ENCODE assay signal across 19 mouse cellular contexts in the genomic region with DNA sequence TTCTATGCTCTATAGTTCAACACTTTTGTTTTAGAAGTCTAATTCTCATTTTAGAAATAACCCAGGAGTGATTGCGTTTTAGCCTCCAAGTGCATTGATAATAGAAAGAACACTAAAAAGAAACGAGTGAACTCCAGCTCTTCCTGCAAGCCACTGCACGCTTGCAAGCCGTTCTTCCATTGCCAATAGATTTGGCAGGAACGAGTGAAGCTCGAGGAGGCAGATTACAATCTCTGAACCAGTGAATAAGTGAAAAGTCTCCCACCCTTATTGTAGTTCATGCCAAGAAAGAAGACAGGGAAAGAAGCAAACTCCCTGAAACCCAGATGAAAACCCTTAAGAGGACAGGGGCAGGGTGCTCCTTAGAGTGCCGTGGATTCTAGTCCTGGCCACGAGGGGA.
DNase-seq lines count a peak whose midpoint lies in the region; ATAC-seq and TF ChIP-seq lines count a peak whose summit lies in the region.
"Had no signal": no experiment of that assay in that cellular context is flagged by ENCODE, and none has a peak within 500 bp of the region (broad histone marks: within the 10 kb centered on the region; RNA-seq: fewer than 3 reads in every experiment).

No protein-coding gene starts in this region.

- H3K9me3 ChIP-seq in limb, embryonic 15.5 days: no peaks in the 10 kb centered on the region
- no peaks in the 10 kb centered on the region for H3K9me3 ChIP-seq in limb, embryonic 10.5 days (replicated peaks)
- no peaks in the 10 kb centered on the region for H3K9me3 ChIP-seq in embryonic facial prominence, embryonic 14.5 days (ENCODE audit: control insufficient read depth, low read length)
- H3K9me3 ChIP-seq in stomach, postnatal 0 days (ENCODE audit: control insufficient read depth, low read length): no peaks in the 10 kb centered on the region
- H3K9me3 ChIP-seq: embryonic facial prominence, embryonic 12.5 days had no signal

- 32% methylated on average over 8 of the region's 8 CpGs for WGBS in limb, embryonic 15.5 days
- 75% methylated on average over 8 of the region's 8 CpGs for WGBS in limb, embryonic 10.5 days
- 40% methylated on average over 8 of the region's 8 CpGs for WGBS in embryonic facial prominence, embryonic 14.5 days
- WGBS in stomach, postnatal 0 days: 60% methylated on average over 8 of the region's 8 CpGs

- TF ChIP-seq EP300 in stomach, postnatal 0 days (optimal IDR thresholded peaks at IDR 0.05): peak; percentile 2

- H3K27ac ChIP-seq in limb, embryonic 15.5 days: peak overlapping the region; percentile 47
- H3K27ac ChIP-seq in limb, embryonic 10.5 days: no peak overlapping the region
- H3K27ac ChIP-seq in embryonic facial prominence, embryonic 14.5 days (replicated peaks; ENCODE audit: low read depth, low read length): no peak overlapping the region
- peak overlapping the region; percentile 63 for H3K27ac ChIP-seq in stomach, postnatal 0 days (replicated peaks)
- H3K27ac ChIP-seq: embryonic facial prominence, embryonic 12.5 days had no signal

- no peaks in the 10 kb centered on the region for H3K27me3 ChIP-seq in limb, embryonic 15.5 days
- no peaks in the 10 kb centered on the region for H3K27me3 ChIP-seq in limb, embryonic 10.5 days (ENCODE audit: low read depth, poor library complexity, severe bottlenecking)
- no peaks in the 10 kb centered on the region for H3K27me3 ChIP-seq in embryonic facial prominence, embryonic 14.5 days (replicated peaks; ENCODE audit: control insufficient read depth, insufficient read depth, low read length)
- no peaks in the 10 kb centered on the region for H3K27me3 ChIP-seq in stomach, postnatal 0 days (ENCODE audit: control insufficient read depth, insufficient read depth, low read length)
- H3K27me3 ChIP-seq: embryonic facial prominence, embryonic 12.5 days had no signal

- peaks cover 8% of the 10 kb centered on the region for H3K4me1 ChIP-seq in limb, embryonic 15.5 days
- H3K4me1 ChIP-seq in limb, embryonic 10.5 days: peaks cover 27% of the 10 kb centered on the region
- peaks cover 4% of the 10 kb centered on the region; the same call in 1 of the 2 replicates for H3K4me1 ChIP-seq in embryonic facial prominence, embryonic 14.5 days (ENCODE audit: control insufficient read depth, insufficient read depth, low read length)
- H3K4me1 ChIP-seq in stomach, postnatal 0 days (replicated peaks; ENCODE audit: control insufficient read depth, insufficient read depth): no peaks in the 10 kb centered on the region; the same call in 1 of the 2 replicates

- H3K4me2 ChIP-seq in limb, embryonic 15.5 days: no peak overlapping the region
- 0 out of 2 replicates have a peak overlapping the region, but pooled peaks have one; percentile 24 for H3K4me2 ChIP-seq in embryonic facial prominence, embryonic 14.5 days (ENCODE audit: low read depth, low read length)
- H3K4me2 ChIP-seq in stomach, postnatal 0 days (replicated peaks; ENCODE audit: low read depth): no peak overlapping the region; the same call in 1 of the 2 replicates
- H3K4me2 ChIP-seq: embryonic facial prominence, embryonic 12.5 days had no signal

- no peaks in the 10 kb centered on the region for H3K36me3 ChIP-seq in limb, embryonic 15.5 days
- H3K36me3 ChIP-seq in limb, embryonic 10.5 days: no peaks in the 10 kb centered on the region
- H3K36me3 ChIP-seq in embryonic facial prominence, embryonic 14.5 days (ENCODE audit: control insufficient read depth, insufficient read depth, low read length): no peaks in the 10 kb centered on the region
- no peaks in the 10 kb centered on the region for H3K36me3 ChIP-seq in stomach, postnatal 0 days (ENCODE audit: control insufficient read depth, insufficient read depth, low read length)
- H3K36me3 ChIP-seq: embryonic facial prominence, embryonic 12.5 days had no signal

- no peak for TF ChIP-seq CTCF in stomach, postnatal 0 days (IDR thresholded peaks at IDR 0.05; ENCODE audit: low read depth)

- ATAC-seq in limb, embryonic 15.5 days (ENCODE audit: insufficient number of reproducible peaks, low FRiP score, low TSS enrichment, low read depth): no peak
- ATAC-seq in embryonic facial prominence, embryonic 14.5 days (ENCODE audit: low read depth): no peak
- no peak for ATAC-seq in stomach, postnatal 0 days (ENCODE audit: low FRiP score, low TSS enrichment)
- ATAC-seq in frontal cortex, adult (ENCODE audit: low TSS enrichment): no peak
- ATAC-seq: forebrain, embryonic 14.5 days; forebrain, embryonic 16.5 days had no signal

- H3K4me3 ChIP-seq in limb, embryonic 15.5 days: no peak overlapping the region
- no peak overlapping the region for H3K4me3 ChIP-seq in limb, embryonic 10.5 days
- no peak overlapping the region for H3K4me3 ChIP-seq in embryonic facial prominence, embryonic 14.5 days (ENCODE audit: low read depth, low read length)
- H3K4me3 ChIP-seq in stomach, postnatal 0 days (ENCODE audit: low read depth, low read length): no peak overlapping the region
- H3K4me3 ChIP-seq: embryonic facial prominence, embryonic 12.5 days; erythroblast, embryonic 14.5 days had no signal

- H3K9ac ChIP-seq in limb, embryonic 15.5 days: no peak overlapping the region
- no peak overlapping the region for H3K9ac ChIP-seq in embryonic facial prominence, embryonic 14.5 days (ENCODE audit: low read depth, low read length)
- no peak overlapping the region for H3K9ac ChIP-seq in stomach, postnatal 0 days (ENCODE audit: low read length)
- H3K9ac ChIP-seq: embryonic facial prominence, embryonic 12.5 days had no signal

- no peak for DNase-seq in limb, embryonic 10.5 days (ENCODE audit: low spot score)
- DNase-seq in embryonic facial prominence, embryonic 14.5 days (ENCODE audit: low spot score): peak; percentile 44
- peak; percentile 50 for DNase-seq in fat pad, adult 2 months (ENCODE audit: extremely low read depth, low read depth, low spot score)
- DNase-seq in stomach, postnatal 0 days (ENCODE audit: low spot score): no peak
- no peak for DNase-seq in right cerebral cortex, postnatal 14 days
- DNase-seq in left cerebral cortex, adult 18-20 months (ENCODE audit: low spot score in 2 of 2): no peak
- DNase-seq: adrenal gland, postnatal 10 days; adrenal gland, postnatal 25 days; cerebellum, adult 11-12 months; cerebellum, adult 8-10 months; cerebellum, adult 9-11 months; cerebellum, postnatal 14 days; cerebellum, postnatal 36 days had no signal

Comparison
In these comparisons a context has a peak if more than half of its experiments do, and no peak if none do; other contexts are left out.
1. H3K27ac ChIP-seq: peak in limb, embryonic 15.5 days (single experiment) and stomach, postnatal 0 days (single experiment); none in limb, embryonic 10.5 days (single experiment) and embryonic facial prominence, embryonic 14.5 days (single experiment).
2. DNase-seq: peak in embryonic facial prominence, embryonic 14.5 days (single experiment) and fat pad, adult 2 months (single experiment); none in limb, embryonic 10.5 days (single experiment), stomach, postnatal 0 days (single experiment), right cerebral cortex, postnatal 14 days (single experiment) and left cerebral cortex, adult 18-20 months (0 of 2).